Mouse (Mus musculus): Measurements from ENCODE around the gene Knop1. TPM values are rescaled to one million over a fixed set of nuclear protein-coding genes. Genes with fewer than 3 reads are reported as not detected.

Gene Knop1
- total RNA-seq, 2 experiments from 2014 or later, result 12.1 to 20.2 TPM

DNA sequence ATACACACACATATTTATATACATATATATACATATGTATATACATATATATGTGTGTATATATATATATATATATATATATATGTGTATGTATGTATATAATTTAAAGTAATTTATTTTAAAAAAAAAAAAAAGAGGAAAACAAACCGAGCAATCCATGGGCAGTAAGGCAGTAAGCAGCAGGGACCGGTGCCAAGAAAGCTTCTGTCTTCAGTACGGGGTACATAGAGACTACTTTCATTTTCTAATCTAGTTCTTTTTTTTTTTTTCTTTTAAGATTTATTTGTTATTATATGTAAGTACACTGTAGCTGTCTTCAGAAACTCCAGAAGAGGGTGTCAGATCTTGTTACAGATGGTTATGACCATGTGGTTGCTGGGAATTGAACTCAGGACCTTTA lies 54.3 kb downstream of the Knop1 start:
- no peak for ATAC-seq (ENCODE audit: poor library complexity, severe bottlenecking)

DNA sequence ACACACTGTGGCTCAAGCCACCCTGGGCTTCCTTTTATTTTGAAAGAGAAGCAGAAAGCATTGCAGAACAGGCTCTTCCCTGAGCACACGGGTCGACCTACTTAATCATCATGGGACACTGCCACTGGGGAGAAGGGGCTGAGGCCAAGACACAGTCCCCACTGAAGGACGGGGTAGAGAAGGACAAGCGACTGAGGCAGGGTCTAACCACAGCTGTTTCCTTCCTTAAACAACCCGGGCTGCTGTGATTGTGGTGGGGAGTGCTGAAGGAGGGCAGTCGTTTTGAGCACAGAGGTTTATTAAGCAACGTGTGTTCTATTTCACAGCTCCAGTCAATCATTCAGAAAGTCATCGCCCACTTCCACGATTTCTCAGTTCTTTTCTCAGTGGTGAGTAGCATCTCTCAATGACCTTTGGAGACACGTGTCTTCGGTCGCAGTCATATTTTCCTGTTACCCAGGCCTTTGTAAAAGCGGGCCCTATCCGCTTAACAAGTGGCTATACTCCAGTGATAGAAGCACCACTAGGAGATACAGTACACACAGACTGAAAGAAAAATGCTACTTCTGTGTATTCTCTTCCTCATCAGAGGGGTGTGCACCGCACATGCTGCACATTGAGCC lies 55.8 kb downstream of the Knop1 start:
- ATAC-seq (ENCODE audit: poor library complexity, severe bottlenecking), result peak; percentile 66

DNA sequence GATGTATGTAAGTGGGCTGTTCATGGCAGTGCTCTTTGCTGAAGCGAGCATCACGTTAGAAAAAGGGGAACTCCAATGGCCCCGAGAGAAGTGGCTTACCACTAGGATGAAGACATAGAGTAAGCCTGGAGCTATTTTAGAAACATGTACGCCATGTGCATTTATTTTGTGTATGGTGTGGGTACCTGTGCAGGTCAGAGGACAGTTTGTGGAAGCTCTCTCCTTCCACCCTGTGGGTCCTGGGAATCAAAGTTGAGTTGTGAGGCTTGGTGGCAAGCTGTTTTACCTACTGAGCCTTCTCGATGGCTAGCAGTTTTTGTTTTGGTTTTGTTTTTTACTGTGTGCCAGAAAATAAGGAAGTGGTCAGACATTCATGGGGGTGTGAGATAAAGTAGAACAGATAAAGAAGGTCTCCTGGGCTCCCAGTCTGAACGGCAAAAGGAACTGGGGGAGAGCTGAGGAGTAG lies 57.9 kb downstream of the Knop1 start:
- peak; percentile 73 for ATAC-seq (ENCODE audit: poor library complexity, severe bottlenecking)

DNA sequence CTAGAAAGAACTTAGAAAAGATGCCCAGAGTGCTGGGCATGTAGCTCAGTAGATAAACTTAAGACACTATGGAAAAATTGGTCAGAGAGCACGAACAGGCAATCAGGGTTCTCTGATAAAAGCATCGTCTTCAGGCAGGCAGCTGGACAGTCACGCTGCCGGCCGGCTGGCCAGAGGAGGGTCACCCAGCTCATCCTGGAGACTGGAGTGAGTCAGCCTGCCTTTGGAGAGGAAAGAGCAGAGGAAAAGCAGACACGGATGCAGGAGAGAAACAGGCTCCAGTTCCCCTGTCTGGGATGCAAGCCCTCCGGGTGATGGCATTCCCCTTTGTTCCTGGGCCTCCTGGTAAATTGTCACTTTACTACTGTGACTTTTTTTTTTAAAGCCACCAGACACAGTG lies 58.5 kb downstream of the Knop1 start:
- ATAC-seq (ENCODE audit: poor library complexity, severe bottlenecking), result no peak

DNA sequence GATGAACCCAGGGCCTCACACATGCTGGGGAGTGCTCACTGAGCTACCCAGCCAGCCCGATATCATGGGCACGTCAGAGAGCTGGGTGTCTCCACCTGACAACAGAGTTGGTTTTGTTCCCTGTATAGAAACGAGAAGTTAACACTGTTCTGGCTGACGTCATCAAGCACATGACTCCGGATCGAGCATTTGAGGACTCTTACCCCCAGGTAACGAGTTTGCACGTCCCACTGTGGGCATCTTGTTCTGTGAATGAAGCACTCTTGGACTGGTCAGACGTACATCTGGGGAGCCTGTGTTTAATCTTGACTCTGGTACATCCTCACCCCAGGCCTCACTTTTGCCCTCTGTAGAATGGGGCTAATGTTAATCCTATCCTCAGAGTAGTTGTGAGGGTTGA lies 59.2 kb downstream of the Knop1 start:
- no peak for ATAC-seq (ENCODE audit: poor library complexity, severe bottlenecking)

- ATAC-seq (ENCODE audit: poor library complexity, severe bottlenecking), result no peak
Measured at GRCm38 (mm10) chr7:118795779-118796178, 60.3 kb downstream of the Knop1 start.

GRCm38 (mm10) chr7:118793899-118794298 lies 62.2 kb downstream of the Knop1 start:
- ATAC-seq (ENCODE audit: poor library complexity, severe bottlenecking), result no peak

Other genes with a start within 250 kb of the Knop1 start
- gene Gde1, start 150.5 kb downstream of the Knop1 start, total RNA-seq (2015), result 39.3 and 42.4 TPM in 2 replicates
- 30.2 and 33.0 TPM in 2 replicates for gene Gde1, start 150.5 kb downstream of the Knop1 start, total RNA-seq (2017)
- 12.2 and 13.5 TPM in 2 replicates for gene Ccp110, start 143.7 kb downstream of the Knop1 start, total RNA-seq (2015)
- 9.6 and 21.1 TPM in 2 replicates for gene Ccp110, start 143.7 kb downstream of the Knop1 start, total RNA-seq (2017)
- 40.4 and 51.6 TPM in 2 replicates for gene Vps35l, start 116.0 kb downstream of the Knop1 start, total RNA-seq (2015)
- gene Vps35l, start 116.0 kb downstream of the Knop1 start, total RNA-seq (2017), result 49.5 and 49.7 TPM in 2 replicates
- 0.48 TPM in 1 of 2 replicates, not detected in the other for gene Iqck, start 502 bp downstream of the Knop1 start, total RNA-seq (2015)
- 0.40 TPM in 1 of 2 replicates, not detected in the other for gene Iqck, start 502 bp downstream of the Knop1 start, total RNA-seq (2017)
- gene Gprc5b, start 139.0 kb upstream of the Knop1 start, total RNA-seq (2015), result 0.04 and 0.32 TPM in 2 replicates
- gene Gprc5b, start 139.0 kb upstream of the Knop1 start, total RNA-seq (2017), result 0.12 TPM in 1 of 2 replicates, not detected in the other

Measured in megakaryocyte, adult 5-6 weeks (primary cell).